Mouse (Mus musculus) forebrain, embryonic 13.5 days (tissue): ENCODE results near the gene Tbx2. TPM values are rescaled to one million over a fixed set of nuclear protein-coding genes. Genes with fewer than 3 reads are reported as not detected.
A peak's percentile ranks its signal among the peaks of the same experiment; 100 is the strongest.

Experiments
- ATAC-seq: fragments of 200-750 bp; cut with Nextera tagmentation; 2 replicates; pipeline ENCODE4 v1.8.0; 2017
- H3K27ac ChIP-seq: fragments of 300-500 bp; sonication (generic); 2 replicates; pipeline ENCODE4 v1.5.1; 2015; ENCODE audit warnings: inconsistent platforms, mild to moderate bottlenecking, moderate library complexity
- H3K27me3 ChIP-seq: fragments of 300-500 bp; sonication (generic); 2 replicates; pipeline ENCODE4 v1.6.1; 2015; ENCODE audit warnings: mild to moderate bottlenecking, inconsistent platforms
- H3K36me3 ChIP-seq: fragments of 300-500 bp; sonication (generic); 2 replicates; pipeline ENCODE4 v1.6.1; 2015; ENCODE audit warnings: mild to moderate bottlenecking, inconsistent platforms; ENCODE audit not compliant: poor library complexity, severe bottlenecking
- H3K4me1 ChIP-seq: fragments of 300-500 bp; sonication (generic); 2 replicates; pipeline ENCODE4 v1.6.1; 2015; ENCODE audit warnings: inconsistent platforms
- H3K4me2 ChIP-seq: fragments of 300-500 bp; sonication (generic); 2 replicates; pipeline ENCODE4 v1.6.1; 2015; ENCODE audit warnings: inconsistent platforms, mild to moderate bottlenecking, moderate library complexity
- H3K4me3 ChIP-seq: fragments of 300-500 bp; sonication (generic); 2 replicates; pipeline ENCODE4 v1.5.1; 2015; ENCODE audit warnings: mild to moderate bottlenecking, inconsistent platforms
- H3K9ac ChIP-seq: fragments of 300-500 bp; sonication (generic); 2 replicates; pipeline ENCODE4 v1.6.1; 2015; ENCODE audit warnings: mild to moderate bottlenecking, inconsistent platforms
- H3K9me3 ChIP-seq: fragments of 300-500 bp; sonication (generic); replicated peaks from 2 replicates; pipeline ENCODE4 v1.6.1; 2016; ENCODE audit warnings: inconsistent platforms
- WGBS: fragments of 180-500 bp; shearing (Covaris S2); methylation state at CpG from one replicate; pipeline ENCODE4 v1.1.7; 2015; 5-methylcytosine and 5-hydroxymethylcytosine counted together
- polyA plus RNA-seq: library from polyadenylated mRNA; unstranded; fragments of >200 nt; fragmentation: Nextera tagmentation; extraction: Ambion mirVana; gene quantifications from 2 replicates; pipeline ENCODE4 v1.2.1, GENCODE M21; 2015

Gene Tbx2
- polyA plus RNA-seq, 1 experiment from 2014 or later = 0.61 TPM

DNA sequence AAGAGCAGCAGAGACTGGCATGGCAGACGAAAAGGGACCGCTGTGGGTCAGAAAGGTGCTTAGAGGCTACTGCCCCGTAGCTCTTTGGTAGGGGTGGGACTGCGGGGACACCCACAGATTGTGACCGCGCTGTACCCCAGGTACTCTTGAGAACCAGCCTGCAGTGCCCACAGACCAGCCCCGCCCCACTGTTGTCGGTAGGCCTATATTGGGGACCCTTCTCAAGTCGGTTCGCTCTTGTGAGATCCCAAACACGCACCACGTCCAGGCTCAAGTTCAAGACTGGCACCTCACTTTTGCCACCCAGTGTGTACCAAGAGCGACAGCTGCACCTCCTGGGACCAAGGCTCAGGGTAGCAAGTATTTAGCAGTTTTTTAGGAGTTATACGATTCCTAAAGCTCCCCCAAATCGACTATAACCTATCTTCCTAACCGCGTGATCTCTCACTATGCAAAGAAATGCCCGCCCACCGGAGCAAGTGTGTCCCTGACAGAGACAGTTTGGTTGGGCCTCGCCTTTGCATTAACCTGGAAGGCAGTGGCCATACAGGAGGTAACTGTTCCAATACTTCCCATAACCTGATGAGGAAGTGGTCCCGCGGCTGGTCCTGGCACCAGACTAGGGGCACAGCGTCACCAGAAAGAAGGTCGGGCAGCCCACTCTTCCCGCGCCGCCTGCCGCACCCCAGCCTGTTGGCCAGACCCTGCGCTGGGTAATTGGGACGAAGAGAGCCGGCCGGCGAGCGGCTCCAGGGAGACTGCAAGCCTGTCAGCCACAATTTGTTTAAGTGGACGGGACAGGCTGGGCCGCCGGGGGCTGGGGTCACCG lies 3.4 kb upstream of the Tbx2 start:
- no peak overlapping the region for H3K27ac ChIP-seq
- no peak for ATAC-seq
- H3K9me3 ChIP-seq = no peaks in the 10 kb centered on the region
- peaks cover 98% of the 10 kb centered on the region for H3K27me3 ChIP-seq
- 3% methylated on average over 38 of the region's 38 CpGs for WGBS
- no peak overlapping the region for H3K4me3 ChIP-seq
- H3K36me3 ChIP-seq = no peaks in the 10 kb centered on the region
- H3K9ac ChIP-seq = no peak overlapping the region
- H3K4me2 ChIP-seq = peak overlapping the region; percentile 19; the same call in 1 of the 2 replicates
- peaks cover 28% of the 10 kb centered on the region for H3K4me1 ChIP-seq

DNA sequence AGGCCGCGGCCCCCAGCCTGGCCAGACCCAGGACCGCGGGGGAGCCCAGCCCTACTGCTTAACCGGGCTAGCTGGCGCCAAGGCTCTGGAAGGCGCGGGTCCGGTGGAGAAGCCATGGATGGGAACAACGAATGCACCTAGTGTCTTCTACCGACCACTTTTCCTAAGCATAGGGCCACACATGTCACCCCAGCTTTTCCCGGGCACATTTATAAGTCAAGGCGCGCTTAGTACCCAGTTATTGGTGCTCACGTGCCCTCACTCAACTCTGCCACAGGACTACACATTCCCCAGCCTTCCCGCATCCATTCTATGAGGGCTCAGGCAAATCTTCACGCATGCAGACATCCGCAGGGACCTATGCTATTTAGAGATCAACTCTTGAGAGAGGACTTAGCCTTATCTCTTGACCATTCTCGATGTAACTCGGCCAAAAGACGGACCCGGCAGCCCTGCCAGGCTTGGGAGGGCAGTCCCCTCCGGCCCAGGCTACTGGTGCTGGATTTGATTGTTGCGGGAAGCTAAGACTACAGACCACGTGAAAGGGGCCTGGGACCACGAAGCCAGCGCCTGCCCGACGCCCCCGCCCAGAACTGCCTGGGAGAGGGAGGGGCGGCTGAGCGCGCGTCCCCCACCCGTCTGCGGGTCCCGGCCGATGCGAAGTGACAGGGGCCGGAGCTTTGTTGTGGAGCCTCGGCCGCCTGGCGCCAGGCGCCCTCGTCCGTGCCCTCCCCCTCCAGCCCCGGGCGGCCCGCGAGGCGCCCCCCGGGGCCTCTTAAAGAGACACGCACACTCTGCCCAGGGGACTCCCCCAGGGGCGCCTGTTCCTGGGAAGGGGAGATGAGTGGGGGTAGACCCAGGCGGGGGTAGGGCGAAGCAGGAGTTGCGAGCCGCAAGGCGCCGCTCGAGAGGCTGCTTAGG lies 2.6 kb upstream of the Tbx2 start:
- Histone ChIP-seq H3K27ac (no peak overlapping the region), H3K27me3 (peaks cover 98% of the 10 kb centered on the region), H3K4me2 (peak overlapping the region; percentile 52), H3K9ac (peak overlapping the region; percentile 43; the same call in 1 of the 2 replicates), H3K4me1 (peaks cover 28% of the 10 kb centered on the region), H3K36me3 (no peaks in the 10 kb centered on the region), H3K4me3 (peak overlapping the region; percentile 31), H3K9me3 (no peaks in the 10 kb centered on the region)
- WGBS = under 1% methylated on average over 60 of the region's 61 CpGs
- no peak for ATAC-seq

- Histone ChIP-seq H3K36me3 (no peaks in the 10 kb centered on the region), H3K4me1 (peaks cover 28% of the 10 kb centered on the region), H3K4me2 (no peak overlapping the region), H3K9me3 (no peaks in the 10 kb centered on the region), H3K9ac (no peak overlapping the region), H3K4me3 (no peak overlapping the region), H3K27ac (no peak overlapping the region), H3K27me3 (peaks cover 98% of the 10 kb centered on the region)
- ATAC-seq = no peak
- under 1% methylated on average over 17 of the region's 17 CpGs for WGBS
Measured at GRCm38 (mm10) chr11:85830901-85831341, 1.4 kb upstream of the Tbx2 start.

- WGBS = under 1% methylated on average over 30 of the region's 33 CpGs
- Histone ChIP-seq H3K4me3 (peak overlapping the region; percentile 38), H3K9ac (no peak overlapping the region), H3K4me1 (peaks cover 30% of the 10 kb centered on the region), H3K4me2 (peak overlapping the region; percentile 65), H3K27ac (no peak overlapping the region), H3K36me3 (no peaks in the 10 kb centered on the region), H3K9me3 (no peaks in the 10 kb centered on the region), H3K27me3 (peaks cover 98% of the 10 kb centered on the region)
- ATAC-seq = no peak
Measured at GRCm38 (mm10) chr11:85831656-85832230, 608 bp upstream of the Tbx2 start.

GRCm38 (mm10) chr11:85833081-85833521 lies 750 bp downstream of the Tbx2 start:
- Histone ChIP-seq H3K4me2 (peak overlapping the region; percentile 65), H3K9me3 (no peaks in the 10 kb centered on the region), H3K4me1 (peaks cover 42% of the 10 kb centered on the region), H3K36me3 (no peaks in the 10 kb centered on the region), H3K27me3 (peaks cover 98% of the 10 kb centered on the region), H3K9ac (peak overlapping the region; percentile 46), H3K27ac (no peak overlapping the region), H3K4me3 (peak overlapping the region; percentile 38)
- WGBS = under 1% methylated on average over 40 of the region's 54 CpGs
- no peak for ATAC-seq

GRCm38 (mm10) chr11:85833761-85834385 lies 1.5 kb downstream of the Tbx2 start:
- no peak overlapping the region for H3K4me3 ChIP-seq
- H3K27ac ChIP-seq = no peak overlapping the region
- H3K4me1 ChIP-seq = peaks cover 44% of the 10 kb centered on the region
- H3K4me2 ChIP-seq = no peak overlapping the region
- H3K36me3 ChIP-seq = no peaks in the 10 kb centered on the region
- peaks cover 98% of the 10 kb centered on the region for H3K27me3 ChIP-seq
- no peak for ATAC-seq
- no peaks in the 10 kb centered on the region for H3K9me3 ChIP-seq
- 2% methylated on average over 11 of the region's 11 CpGs for WGBS
- no peak overlapping the region for H3K9ac ChIP-seq

DNA sequence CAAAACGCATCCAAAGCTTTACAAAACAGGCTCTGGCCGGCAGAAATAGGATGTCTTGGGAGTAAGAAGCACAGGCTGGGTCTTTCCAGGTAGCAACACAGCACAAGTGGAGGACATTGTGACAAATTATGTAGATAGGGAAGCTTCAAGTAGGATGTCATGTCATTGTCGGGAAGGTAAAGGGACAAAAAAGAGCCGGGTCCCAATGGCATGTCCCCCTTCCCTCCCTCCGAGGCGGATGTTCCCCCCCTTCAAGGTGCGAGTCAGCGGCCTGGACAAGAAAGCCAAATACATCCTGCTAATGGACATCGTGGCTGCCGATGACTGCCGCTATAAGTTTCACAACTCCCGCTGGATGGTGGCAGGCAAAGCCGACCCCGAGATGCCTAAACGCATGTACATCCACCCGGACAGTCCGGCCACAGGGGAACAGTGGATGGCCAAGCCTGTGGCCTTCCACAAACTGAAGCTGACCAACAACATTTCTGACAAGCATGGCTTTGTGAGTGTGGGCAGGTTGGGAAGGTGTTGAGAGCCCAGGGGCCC lies 2.1 kb downstream of the Tbx2 start:
- H3K27ac ChIP-seq = no peak overlapping the region
- no peak for ATAC-seq
- H3K9ac ChIP-seq = no peak overlapping the region
- WGBS = under 1% methylated on average over 17 of the region's 17 CpGs
- H3K4me2 ChIP-seq = no peak overlapping the region
- peaks cover 41% of the 10 kb centered on the region for H3K4me1 ChIP-seq
- no peak overlapping the region for H3K4me3 ChIP-seq
- H3K36me3 ChIP-seq = no peaks in the 10 kb centered on the region
- H3K27me3 ChIP-seq = peaks cover 98% of the 10 kb centered on the region
- H3K9me3 ChIP-seq = no peaks in the 10 kb centered on the region

- Histone ChIP-seq H3K4me2 (no peak overlapping the region), H3K9ac (no peak overlapping the region), H3K36me3 (no peaks in the 10 kb centered on the region), H3K4me3 (no peak overlapping the region), H3K27ac (no peak overlapping the region), H3K4me1 (peaks cover 33% of the 10 kb centered on the region), H3K27me3 (peaks cover 98% of the 10 kb centered on the region), H3K9me3 (no peaks in the 10 kb centered on the region)
- WGBS = 3% methylated on average over 9 of the region's 9 CpGs
- ATAC-seq = no peak
Measured at GRCm38 (mm10) chr11:85835001-85835752, 2.8 kb downstream of the Tbx2 start.

GRCm38 (mm10) chr11:85835753-85836522 lies 3.6 kb downstream of the Tbx2 start:
- ATAC-seq = no peak
- Histone ChIP-seq H3K27ac (no peak overlapping the region), H3K36me3 (no peaks in the 10 kb centered on the region), H3K9me3 (no peaks in the 10 kb centered on the region), H3K9ac (no peak overlapping the region), H3K4me1 (peaks cover 35% of the 10 kb centered on the region), H3K4me3 (no peak overlapping the region), H3K27me3 (peaks cover 98% of the 10 kb centered on the region), H3K4me2 (no peak overlapping the region)
- 4% methylated on average over 16 of the region's 16 CpGs for WGBS

DNA sequence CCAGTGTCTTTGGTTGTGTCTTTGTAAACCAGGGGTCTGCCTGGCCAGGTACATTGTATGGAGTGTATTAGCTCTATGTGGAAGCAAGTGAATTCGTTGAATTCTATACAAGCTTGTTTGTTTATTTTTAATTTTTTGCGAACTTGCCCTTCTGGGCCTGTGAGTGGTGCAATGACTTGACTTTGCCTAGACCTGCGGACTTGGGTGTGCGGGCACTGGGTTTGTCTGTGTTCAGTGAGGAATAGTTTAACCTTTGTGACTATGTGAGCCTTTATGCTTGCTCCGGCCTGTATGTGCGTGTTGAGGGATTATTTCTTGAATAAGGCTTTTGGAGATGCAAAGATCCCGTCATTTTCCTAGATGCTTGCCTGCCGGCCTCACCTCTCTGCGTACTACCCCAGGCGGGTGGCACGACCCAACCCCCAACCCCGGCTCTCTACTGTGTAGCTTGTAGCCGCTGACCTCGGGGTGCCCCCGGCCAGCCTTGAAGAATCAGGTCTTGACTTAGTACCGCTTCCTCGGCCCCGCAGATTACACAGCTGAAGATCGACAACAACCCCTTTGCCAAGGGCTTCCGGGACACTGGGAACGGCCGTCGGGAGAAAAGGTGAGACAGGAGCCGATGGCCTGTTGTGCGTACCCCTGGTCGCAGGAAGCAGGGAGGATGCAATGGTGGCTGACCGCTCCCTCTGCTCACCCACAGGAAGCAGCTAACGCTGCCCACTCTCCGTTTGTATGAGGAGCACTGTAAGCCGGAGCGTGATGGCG lies 4.4 kb downstream of the Tbx2 start:
- no peak for ATAC-seq
- Histone ChIP-seq H3K4me1 (peaks cover 37% of the 10 kb centered on the region), H3K4me2 (no peak overlapping the region), H3K27me3 (peaks cover 98% of the 10 kb centered on the region), H3K4me3 (no peak overlapping the region), H3K27ac (no peak overlapping the region), H3K9ac (no peak overlapping the region), H3K36me3 (no peaks in the 10 kb centered on the region), H3K9me3 (no peaks in the 10 kb centered on the region)
- WGBS = 1% methylated on average over 32 of the region's 32 CpGs
